Mouse (Mus musculus) layer of hippocampus, adult 2 months (tissue): Measurements from ENCODE around the gene Rhot1. TPM values are rescaled to one million over a fixed set of nuclear protein-coding genes. Genes with fewer than 3 reads are reported as not detected.
A peak's percentile ranks its signal among the peaks of the same experiment; 100 is the strongest.

Experiments used
- DNase-seq, 2 experiments: peaks; one replicate each; pipeline ENCODE4 v3.0.0; 2022; ENCODE audit warnings: low spot score in 2 of 2
- H3K27ac ChIP-seq: fragments of 200-600 bp; 2 replicates; pipeline ENCODE4 v1.8.1; 2022
- H3K4me3 ChIP-seq: fragments of 200-600 bp; 2 replicates; pipeline ENCODE4 v1.8.1; 2022; ENCODE audit warnings: mild to moderate bottlenecking
- CTCF ChIP-seq: fragments of 200-600 bp; conservative IDR thresholded peaks from 2 replicates; pipeline ENCODE4 v1.8.1; 2022; ENCODE audit warnings: antibody characterized with exemption, mild to moderate bottlenecking, moderate library complexity
- total RNA-seq, 2 experiments: library from RNA; stranded (reverse); gene quantifications; 2 replicates each; pipeline ENCODE4 v1.2.3; 2021

Rhot1 gene
- total RNA-seq, 2 experiments from 2014 or later, result 67.8 to 68.2 TPM

DNA sequence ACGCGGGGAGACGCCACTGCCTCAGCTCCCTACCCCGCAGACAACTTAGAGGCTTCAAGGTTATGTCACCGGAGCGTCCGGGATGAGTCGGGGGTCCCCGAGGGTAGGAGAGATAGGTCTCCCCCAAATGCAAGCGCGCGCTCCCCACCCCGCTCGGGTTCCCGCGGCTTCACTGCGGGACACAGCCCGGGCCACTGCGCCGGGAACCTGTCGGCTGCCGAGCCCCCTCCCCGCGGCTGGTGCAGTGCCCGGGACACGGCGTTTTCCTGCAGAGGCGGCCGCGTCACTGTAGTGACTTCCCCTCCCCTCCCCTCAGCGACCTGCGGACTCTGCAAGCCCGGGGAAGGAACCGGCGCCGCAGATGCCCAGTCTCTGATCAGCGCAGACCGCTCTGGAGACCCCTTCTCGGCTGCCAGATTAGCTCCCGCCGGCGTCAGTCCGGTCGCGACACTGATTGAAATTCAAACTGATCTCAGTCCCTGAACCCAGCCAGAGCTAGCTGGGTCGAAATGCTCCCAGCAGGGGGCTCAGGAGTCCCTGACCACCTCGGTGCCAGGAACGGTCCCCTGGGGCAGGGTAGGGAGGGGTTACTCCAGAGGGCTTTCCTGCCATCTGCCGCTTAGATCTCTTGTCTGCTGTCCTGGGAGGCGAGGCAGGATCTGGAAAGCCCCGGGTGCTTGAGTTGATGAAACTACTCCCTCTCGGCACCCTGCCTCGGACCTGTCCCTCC, 92.7 kb downstream of the Rhot1 start:
- peak overlapping the region; percentile 87 for H3K27ac ChIP-seq

DNA sequence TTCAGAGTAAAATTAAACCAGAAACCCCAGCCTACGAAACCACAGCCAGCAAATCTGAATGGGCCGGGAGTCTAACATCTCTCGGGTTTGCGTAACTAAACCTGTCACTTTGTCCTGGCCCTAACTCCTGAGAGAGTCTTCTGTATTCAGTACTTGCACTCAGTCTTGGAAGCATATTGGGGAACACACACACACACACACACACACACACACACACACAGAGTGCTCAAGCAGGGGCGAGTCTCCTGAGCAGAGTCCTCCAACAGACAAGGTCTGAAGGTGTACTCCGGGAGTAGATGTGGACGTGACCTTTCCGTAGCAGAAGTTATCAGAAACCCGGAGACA, 93.2 kb downstream of the Rhot1 start:
- TF ChIP-seq CTCF, result no peak
- Histone ChIP-seq H3K27ac (peak overlapping the region; percentile 87; the same call in 1 of the 2 replicates), H3K4me3 (peak overlapping the region; percentile 69)
- no peak for DNase-seq

More for the DNA sequence above, 92.7 kb downstream of the Rhot1 start:
- peak in 1 of 2 experiments; percentile 40 for DNase-seq
- peak overlapping the region; percentile 69 for H3K4me3 ChIP-seq
- peak; percentile 61 for TF ChIP-seq CTCF

DNA sequence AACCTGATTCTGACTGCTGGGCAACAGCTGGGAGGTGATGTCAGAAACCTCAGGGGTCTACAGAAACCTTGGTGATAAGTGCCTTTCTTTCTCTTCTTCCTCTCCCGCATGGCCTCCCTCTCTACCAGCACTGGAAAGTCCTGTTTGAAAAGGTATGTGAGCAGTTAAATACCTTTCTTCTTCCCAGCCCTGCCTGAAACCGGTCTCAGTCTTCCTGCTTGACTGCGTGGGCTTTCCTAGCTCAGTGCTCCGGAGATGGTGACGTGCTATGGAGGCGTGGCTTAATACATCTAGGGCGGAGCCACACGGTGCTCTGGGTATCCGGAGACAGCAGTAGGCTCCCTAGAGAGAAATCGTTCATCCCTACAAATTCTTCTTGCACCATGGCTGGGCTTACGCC, 93.7 kb downstream of the Rhot1 start:
- Histone ChIP-seq H3K27ac (peak overlapping the region; percentile 87; the same call in 1 of the 2 replicates), H3K4me3 (peak overlapping the region; percentile 69)
- peak; percentile 78 to 87 for DNase-seq
- no peak for TF ChIP-seq CTCF

DNA sequence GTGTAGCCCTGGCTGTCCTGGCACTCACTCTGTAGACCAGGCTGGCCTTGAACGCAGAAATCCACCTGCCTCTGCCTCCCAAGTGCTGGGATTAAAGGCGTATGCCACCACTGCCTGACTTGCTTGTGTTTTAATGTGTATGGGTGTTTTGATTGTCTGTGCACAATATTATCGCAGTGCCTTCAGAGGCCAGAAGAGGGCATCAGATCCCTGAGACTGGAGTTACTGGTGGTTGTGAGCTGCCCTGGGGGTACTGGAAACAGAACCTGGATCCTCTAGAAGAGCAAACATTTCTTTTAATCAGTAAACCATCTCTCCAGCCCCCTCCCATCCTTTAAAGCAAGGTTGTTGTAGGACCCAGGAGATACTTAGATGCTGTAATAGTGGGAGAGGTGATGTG, 94.9 kb downstream of the Rhot1 start:
- no peak overlapping the region for H3K4me3 ChIP-seq
- TF ChIP-seq CTCF, result peak; percentile 60
- H3K27ac ChIP-seq, result no peak overlapping the region
- DNase-seq, result no peak

DNA sequence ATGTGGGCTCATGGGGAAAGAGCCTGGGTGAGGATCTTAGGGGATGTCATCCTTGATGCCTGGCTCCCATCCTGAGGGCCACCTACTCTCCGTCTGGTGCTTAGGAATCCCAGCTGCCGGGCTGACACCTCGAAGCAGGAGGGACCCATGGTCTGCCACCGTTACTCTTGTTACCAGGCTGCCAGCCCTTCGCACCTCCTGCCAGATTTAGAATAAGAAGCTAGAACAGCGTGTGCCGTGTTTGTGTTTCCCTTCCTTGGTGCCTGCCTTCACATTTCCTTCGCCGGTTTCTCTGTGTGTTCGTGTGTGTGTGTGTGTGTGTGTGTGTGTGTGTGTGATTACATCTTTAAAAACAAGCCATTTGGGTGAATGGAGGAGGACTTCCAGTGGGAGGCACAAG, 96.0 kb downstream of the Rhot1 start:
- Histone ChIP-seq H3K27ac (peak overlapping the region; percentile 36; the same call in 1 of the 2 replicates), H3K4me3 (no peak overlapping the region)
- peak; percentile 61 to 75 for DNase-seq

DNA sequence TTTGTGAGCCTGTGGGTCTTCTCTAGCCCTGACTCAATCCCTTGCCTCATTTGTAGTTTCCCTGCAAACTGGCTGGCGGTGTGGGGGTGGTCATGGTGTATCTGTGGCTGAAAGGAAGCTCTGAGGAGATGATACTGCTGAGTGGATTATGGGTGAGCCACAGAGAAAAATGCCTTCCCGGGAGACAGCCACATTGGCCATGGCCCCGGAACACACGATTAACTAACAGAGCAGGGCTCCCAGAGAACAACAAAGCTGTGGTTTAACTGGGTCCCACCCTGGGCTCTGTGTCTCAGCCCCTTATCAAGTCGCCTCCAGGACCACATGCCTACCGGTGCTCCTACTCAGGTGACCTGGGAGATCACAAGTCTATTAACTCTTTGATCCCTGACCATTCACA, 99.7 kb downstream of the Rhot1 start:
- no peak for DNase-seq
- Histone ChIP-seq H3K27ac (no peak overlapping the region), H3K4me3 (no peak overlapping the region)
- no peak for TF ChIP-seq CTCF

More for the DNA sequence above, 96.0 kb downstream of the Rhot1 start:
- TF ChIP-seq CTCF, result no peak

DNA sequence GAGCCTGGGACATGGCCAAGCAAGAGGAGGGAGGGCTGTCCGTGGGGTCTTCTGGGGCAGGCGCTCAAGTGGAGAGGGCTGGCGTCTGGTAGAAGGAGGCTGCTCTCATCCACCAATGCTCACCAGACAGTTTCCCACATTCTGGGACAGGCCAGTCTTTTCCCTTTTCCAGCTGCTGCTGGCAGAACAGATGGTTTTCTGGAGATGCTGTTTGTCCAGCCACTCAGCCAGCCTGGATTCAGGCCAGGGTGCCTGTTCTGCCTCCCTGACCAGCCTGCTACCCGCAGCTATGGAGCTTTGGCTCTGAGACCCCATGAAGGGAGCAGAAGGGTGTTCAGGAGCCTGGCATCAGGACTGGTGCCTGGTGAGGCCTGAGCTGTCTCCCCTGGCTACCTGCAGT, 102.5 kb downstream of the Rhot1 start:
- H3K4me3 ChIP-seq, result no peak overlapping the region
- no peak for DNase-seq
- H3K27ac ChIP-seq, result no peak overlapping the region
- TF ChIP-seq CTCF, result no peak

DNA sequence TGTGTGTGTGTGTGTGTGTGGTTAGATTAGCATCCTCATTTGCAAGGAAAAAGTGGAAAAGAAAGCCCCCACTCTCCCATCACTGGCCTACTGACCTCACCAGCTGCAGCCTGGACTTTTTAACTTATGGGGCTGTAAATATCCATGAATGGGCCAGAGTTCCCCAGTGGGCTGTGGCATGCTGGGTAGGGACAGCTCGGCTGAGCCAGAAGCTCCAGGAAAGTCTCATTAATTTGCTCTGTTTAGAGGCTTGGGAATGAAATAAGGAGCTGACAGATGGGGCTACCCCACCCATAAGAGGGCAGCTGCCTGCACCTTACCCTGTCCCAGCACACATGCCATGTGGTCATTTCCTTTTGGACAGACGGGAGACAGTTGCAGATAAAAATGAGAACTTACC, 103.2 kb downstream of the Rhot1 start:
- DNase-seq, result no peak
- H3K27ac ChIP-seq, result no peak overlapping the region
- no peak overlapping the region for H3K4me3 ChIP-seq
- no peak for TF ChIP-seq CTCF

DNA sequence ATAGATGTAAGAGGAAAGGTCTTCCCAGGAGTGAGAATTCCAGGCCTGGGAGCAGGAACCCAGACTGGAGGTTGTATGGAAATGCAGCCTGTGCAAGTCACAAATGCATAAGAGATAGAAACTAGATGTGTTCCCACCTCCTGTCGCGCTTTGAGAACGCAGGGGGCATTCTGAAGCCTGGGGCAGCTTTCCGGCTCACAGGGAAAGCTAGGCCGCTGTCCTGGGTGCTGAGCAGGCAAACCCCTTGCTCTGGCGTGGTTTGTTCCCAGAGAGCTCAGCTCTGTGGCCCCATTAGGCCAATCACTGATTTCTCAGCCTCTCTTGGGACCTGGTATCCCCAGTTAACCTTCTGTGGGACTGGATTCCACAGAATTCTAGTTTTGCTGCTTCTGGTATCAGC, 103.7 kb downstream of the Rhot1 start:
- TF ChIP-seq CTCF, result no peak
- no peak for DNase-seq
- H3K27ac ChIP-seq, result no peak overlapping the region
- no peak overlapping the region for H3K4me3 ChIP-seq

DNA sequence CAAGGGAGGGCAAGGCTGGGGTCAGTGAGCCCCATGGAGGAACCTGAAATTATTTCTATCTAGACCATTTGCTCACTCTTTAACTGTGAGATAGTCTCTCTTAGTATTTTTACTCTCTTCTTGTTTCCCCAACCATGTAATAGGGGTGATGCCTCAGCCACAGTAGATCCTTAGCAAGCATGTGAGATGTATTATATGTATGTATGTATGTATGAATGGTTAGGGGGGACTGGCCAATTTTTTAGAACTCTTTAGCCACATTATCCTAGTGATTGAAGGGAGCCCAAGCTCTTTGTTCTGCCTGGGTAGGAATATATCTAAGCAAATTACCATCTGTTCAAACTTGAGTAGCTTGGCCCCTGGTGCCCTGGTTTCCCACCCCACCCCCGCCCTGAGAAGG, 104.6 kb downstream of the Rhot1 start:
- Histone ChIP-seq H3K27ac (no peak overlapping the region), H3K4me3 (no peak overlapping the region)
- no peak for TF ChIP-seq CTCF
- DNase-seq, result no peak

DNA sequence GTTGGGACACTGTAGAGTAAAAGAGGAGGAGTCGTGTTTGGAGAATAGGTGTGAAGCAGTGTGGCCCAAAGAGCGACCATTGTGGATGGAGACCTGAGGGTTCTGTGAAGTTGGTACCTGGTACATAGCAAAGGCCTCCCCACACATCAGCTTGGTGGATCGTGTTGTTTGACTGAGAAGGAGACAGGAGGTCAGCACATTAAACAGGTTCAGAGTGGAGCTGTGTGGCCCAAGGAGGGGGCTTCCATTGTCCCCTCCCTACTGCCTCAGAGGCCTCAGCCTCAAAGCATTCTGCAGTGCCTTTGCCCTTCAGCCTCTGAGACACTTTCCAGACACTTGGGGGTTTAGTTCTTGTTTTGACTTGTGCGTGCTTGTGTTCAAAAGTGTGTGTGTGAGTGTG, 105.1 kb downstream of the Rhot1 start:
- TF ChIP-seq CTCF, result no peak
- H3K4me3 ChIP-seq, result no peak overlapping the region
- DNase-seq, result no peak
- no peak overlapping the region for H3K27ac ChIP-seq

DNA sequence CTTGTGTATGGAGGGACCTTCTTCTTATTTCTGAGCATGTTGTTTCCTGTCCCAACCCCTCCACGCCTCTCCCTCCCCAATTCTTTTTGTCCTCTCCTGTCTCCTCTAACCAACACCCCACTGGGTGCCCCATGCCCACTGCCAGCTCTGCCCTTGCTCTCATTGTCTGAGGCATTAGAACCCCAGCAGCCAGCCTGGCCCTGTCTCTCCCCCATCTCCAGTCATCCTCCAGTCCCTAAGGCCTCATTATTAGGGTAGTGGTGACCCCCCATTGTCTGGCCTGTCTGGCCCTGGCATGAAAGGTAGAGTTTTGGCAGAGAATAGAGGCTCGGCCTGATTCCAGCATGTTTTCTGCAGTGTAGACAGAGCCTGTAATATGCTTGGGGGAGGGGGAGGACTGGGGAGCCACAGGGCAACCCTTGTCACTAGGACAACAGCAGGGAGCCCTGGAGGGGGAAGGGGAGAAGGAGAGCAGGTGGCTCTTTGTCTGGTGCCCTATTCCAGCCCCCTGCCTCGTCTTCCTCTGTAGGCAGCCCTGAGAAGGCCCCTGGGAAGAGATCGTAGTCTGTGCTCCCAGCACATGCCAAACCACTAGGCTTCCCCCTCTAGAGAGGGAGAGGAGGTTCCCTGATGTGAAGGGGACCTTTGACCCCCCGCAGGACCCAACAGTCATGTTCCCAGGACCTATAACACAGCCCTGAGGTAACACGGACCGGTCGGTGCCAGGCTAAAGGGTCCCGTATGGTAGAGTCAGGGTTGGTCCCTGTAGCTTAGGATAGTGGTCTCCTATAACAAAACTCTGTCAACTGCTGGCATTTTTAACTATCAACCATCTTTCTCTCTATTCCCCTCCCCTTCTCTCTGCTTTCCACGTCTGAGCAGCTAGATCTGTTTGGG, 107.2 kb downstream of the Rhot1 start:
- no peak for DNase-seq
- H3K4me3 ChIP-seq, result no peak overlapping the region
- H3K27ac ChIP-seq, result no peak overlapping the region
- TF ChIP-seq CTCF, result no peak

Other genes starting within 250 kb of the Rhot1 start
- 10 to 100 TPM; 30.4 to 36.6 TPM for gene Utp6, start 246.6 kb upstream of the Rhot1 start, total RNA-seq
- gene Suz12, start 215.9 kb upstream of the Rhot1 start, total RNA-seq, result 10 to 100 TPM; 43.1 to 45.4 TPM
- gene Crlf3, start 128.0 kb upstream of the Rhot1 start, total RNA-seq, result 10 to 100 TPM; 25.7 to 26.2 TPM
- 1 to 10 TPM; 3.6 to 4.2 TPM for gene Atad5, start 119.6 kb upstream of the Rhot1 start, total RNA-seq
- 10 to 100 TPM in 1 of 2 experiments, 1 to 10 TPM in 1; 8.8 to 10.9 TPM for gene Tefm, start 66.8 kb upstream of the Rhot1 start, total RNA-seq
- 1 to 10 TPM; 6.1 to 8.2 TPM for gene Adap2, start 54.9 kb upstream of the Rhot1 start, total RNA-seq
- gene Rnf135, start 25.2 kb upstream of the Rhot1 start, total RNA-seq, result 1 to 10 TPM; 4.1 to 4.9 TPM
- gene Rhbdl3, start 91.9 kb downstream of the Rhot1 start, total RNA-seq, result 10 to 100 TPM; 27.2 to 27.6 TPM
- 10 to 100 TPM; 51.3 to 53.0 TPM for gene 5730455P16Rik, start 169.0 kb downstream of the Rhot1 start, total RNA-seq
- gene Zfp207, start 174.3 kb downstream of the Rhot1 start, total RNA-seq, result 100 to 1,000 TPM; 151 to 152 TPM
- gene Psmd11, start 219.6 kb downstream of the Rhot1 start, total RNA-seq, result 100 to 1,000 TPM in 1 of 2 experiments, 10 to 100 TPM in 1; 93.8 to 101 TPM